Mouse (Mus musculus) hindbrain, embryonic 10.5 days (tissue): ENCODE data around the gene Btbd1. TPM values are rescaled to one million over a fixed set of nuclear protein-coding genes. Genes with fewer than 3 reads are reported as not detected.

Experiments
- DNase-seq: peaks from one replicate; pipeline ENCODE4 v3.0.0-alpha.2; 2017; ENCODE audit warnings: low spot score
- H3K27ac ChIP-seq: fragments of 300-500 bp; sonication (generic); 2 replicates; pipeline ENCODE4 v1.5.1; 2016; ENCODE audit warnings: mild to moderate bottlenecking, moderate library complexity
- H3K27me3 ChIP-seq: fragments of 300-500 bp; sonication (generic); 2 replicates; pipeline ENCODE4 v1.6.1; 2016; ENCODE audit warnings: mild to moderate bottlenecking; ENCODE audit not compliant: poor library complexity, insufficient read depth, severe bottlenecking
- H3K36me3 ChIP-seq: fragments of 300-500 bp; sonication (generic); 2 replicates; pipeline ENCODE4 v1.6.1; 2016; ENCODE audit warnings: mild to moderate bottlenecking, moderate library complexity
- H3K4me1 ChIP-seq: fragments of 300-500 bp; sonication (generic); replicated peaks from 2 replicates; pipeline ENCODE4 v1.6.1; 2016; ENCODE audit warnings: mild to moderate bottlenecking
- H3K4me3 ChIP-seq: fragments of 300-500 bp; sonication (generic); 2 replicates; pipeline ENCODE4 v1.5.1; 2016; ENCODE audit warnings: mild to moderate bottlenecking, moderate library complexity
- H3K9me3 ChIP-seq: fragments of 300-500 bp; sonication (generic); 2 replicates; pipeline ENCODE4 v1.6.1; 2016; ENCODE audit warnings: mild to moderate bottlenecking, moderate library complexity
- WGBS: fragments of 180-500 bp; shearing (Covaris S2); methylation state at CpG from one replicate; pipeline ENCODE4 v1.1.7; 2016; 5-methylcytosine and 5-hydroxymethylcytosine counted together
- polyA plus RNA-seq: library from polyadenylated mRNA; unstranded; fragments of >200 nt; fragmentation: Nextera tagmentation; extraction: Ambion mirVana; gene quantifications from 2 replicates; pipeline ENCODE4 v1.2.1, GENCODE M21; 2016

Btbd1 gene
- polyA plus RNA-seq, 1 experiment from 2014 or later: 63.1 TPM

- 84% methylated on average over 3 of the region's 3 CpGs for WGBS
Observed at GRCm38 (mm10) chr7:81747956-81748355, 81.3 kb downstream of the Btbd1 start.

GRCm38 (mm10) chr7:81744145-81744544 lies 85.1 kb downstream of the Btbd1 start:
- 78% methylated on average over 4 of the region's 4 CpGs for WGBS

More at GRCm38 (mm10) chr7:81747956-81748355, 81.3 kb downstream of the Btbd1 start:
- DNase-seq: no peak
- Histone ChIP-seq H3K27me3 (no peaks in the 10 kb centered on the region), H3K27ac (no peak overlapping the region), H3K9me3 (no peaks in the 10 kb centered on the region), H3K4me1 (no peaks in the 10 kb centered on the region), H3K36me3 (no peaks in the 10 kb centered on the region), H3K4me3 (no peak overlapping the region)

More at GRCm38 (mm10) chr7:81744145-81744544, 85.1 kb downstream of the Btbd1 start:
- Histone ChIP-seq H3K4me3 (no peak overlapping the region), H3K4me1 (no peaks in the 10 kb centered on the region), H3K27ac (no peak overlapping the region), H3K27me3 (no peaks in the 10 kb centered on the region), H3K9me3 (no peaks in the 10 kb centered on the region), H3K36me3 (no peaks in the 10 kb centered on the region)
- DNase-seq: no peak

Other genes with a start within 250 kb of the Btbd1 start
- gene Homer2, start 121.9 kb downstream of the Btbd1 start, polyA plus RNA-seq: 14.7 and 18.5 TPM in 2 replicates
- gene Ramac, start 66.5 kb downstream of the Btbd1 start, polyA plus RNA-seq: 113 and 119 TPM in 2 replicates
- 50.1 and 50.8 TPM in 2 replicates for gene 3110040N11Rik, start 40.0 kb downstream of the Btbd1 start, polyA plus RNA-seq
- gene Gm10160, start 26.4 kb upstream of the Btbd1 start, polyA plus RNA-seq: not detected in 2 replicates
- gene Tm6sf1, start 29.6 kb upstream of the Btbd1 start, polyA plus RNA-seq: 11.3 and 11.9 TPM in 2 replicates
- gene Hdgfl3, start 105.0 kb upstream of the Btbd1 start, polyA plus RNA-seq: 20.8 and 23.4 TPM in 2 replicates
- gene Bnc1, start 162.9 kb upstream of the Btbd1 start, polyA plus RNA-seq: 0.93 and 0.95 TPM in 2 replicates